Mouse (Mus musculus): ENCODE results near the gene Rmdn2.

- TF ChIP-seq POLR2A (IDR thresholded peaks at IDR 0.05; ENCODE audit: extremely low read depth, insufficient read depth, low read length) = no peak
- no peak for TF ChIP-seq CTCF (IDR thresholded peaks at IDR 0.05; ENCODE audit: low read depth, low read length)
Measured at GRCm38 (mm10) chr17:79711944-79712343, 100.3 kb downstream of the Rmdn2 start.

Measured in liver, adult 2 months (tissue).